14 mouse cellular contexts compared by ENCODE assay signal in genomic region chr12:84841158-84842140, GRCm38 (mm10). TPM values are rescaled to one million over a fixed set of nuclear protein-coding genes. Genes with fewer than 3 reads are reported as not detected.
DNase-seq lines count a peak whose midpoint lies in the region; ATAC-seq and TF ChIP-seq lines count a peak whose summit lies in the region.
"Had no signal": no experiment of that assay in that cellular context is flagged by ENCODE, and none has a peak within 500 bp of the region (broad histone marks: within the 10 kb centered on the region; RNA-seq: fewer than 3 reads in every experiment).

No protein-coding gene starts in this region.

- H3K4me1 ChIP-seq in lung, embryonic 14.5 days (ENCODE audit: insufficient read depth) = no peaks in the 10 kb centered on the region
- H3K4me1 ChIP-seq in lung, postnatal 0 days (ENCODE audit: insufficient read depth, low read depth, low read length) = 0 out of 2 replicates have a peak, but pooled peaks cover 4% of the 10 kb centered on the region
- peaks cover 34% of the 10 kb centered on the region for H3K4me1 ChIP-seq in embryonic facial prominence, embryonic 10.5 days
- H3K4me1 ChIP-seq in limb, embryonic 14.5 days (ENCODE audit: control insufficient read depth, insufficient read depth, low read length) = peaks cover 38% of the 10 kb centered on the region

- H3K27ac ChIP-seq in lung, embryonic 14.5 days (ENCODE audit: low read depth) = 0 out of 2 replicates have a peak overlapping the region, but pooled peaks have one; percentile 7
- no peak overlapping the region for H3K27ac ChIP-seq in lung, postnatal 0 days (ENCODE audit: low read length)
- peak overlapping the region; percentile 44; the same call in 1 of the 2 replicates for H3K27ac ChIP-seq in embryonic facial prominence, embryonic 10.5 days (replicated peaks)
- H3K27ac ChIP-seq in limb, embryonic 14.5 days (replicated peaks; ENCODE audit: low read depth, low read length) = 0 out of 2 replicates have a peak overlapping the region, but pooled peaks have one; percentile 1

- no peak overlapping the region for H3K4me3 ChIP-seq in lung, embryonic 14.5 days (ENCODE audit: low read depth, low read length)
- H3K4me3 ChIP-seq in lung, postnatal 0 days (ENCODE audit: low read depth, low read length) = no peak overlapping the region
- H3K4me3 ChIP-seq in embryonic facial prominence, embryonic 10.5 days = no peak overlapping the region
- H3K4me3 ChIP-seq in limb, embryonic 14.5 days (replicated peaks; ENCODE audit: low read length) = no peak overlapping the region

- H3K4me2 ChIP-seq in lung, embryonic 14.5 days = no peak overlapping the region
- H3K4me2 ChIP-seq in lung, postnatal 0 days (replicated peaks; ENCODE audit: low read depth, low read length) = no peak overlapping the region
- no peak overlapping the region for H3K4me2 ChIP-seq in limb, embryonic 14.5 days (replicated peaks; ENCODE audit: low read depth, low read length, severe bottlenecking)
- H3K4me2 ChIP-seq: liver, embryonic 11.5 days had no signal

- no peak for TF ChIP-seq CTCF in lung, embryonic 14.5 days (IDR thresholded peaks at IDR 0.05; ENCODE audit: low read depth)
- TF ChIP-seq CTCF in lung, postnatal 0 days (IDR thresholded peaks at IDR 0.05) = no peak

- H3K36me3 ChIP-seq in lung, embryonic 14.5 days (ENCODE audit: insufficient read depth) = no peaks in the 10 kb centered on the region
- H3K36me3 ChIP-seq in lung, postnatal 0 days (ENCODE audit: insufficient read depth, low read length) = no peaks in the 10 kb centered on the region
- no peaks in the 10 kb centered on the region for H3K36me3 ChIP-seq in embryonic facial prominence, embryonic 10.5 days (replicated peaks)
- H3K36me3 ChIP-seq in limb, embryonic 14.5 days (ENCODE audit: control insufficient read depth, insufficient read depth, low read length) = no peaks in the 10 kb centered on the region

- H3K9ac ChIP-seq in lung, embryonic 14.5 days = no peak overlapping the region
- H3K9ac ChIP-seq in lung, postnatal 0 days (replicated peaks; ENCODE audit: low read depth) = no peak overlapping the region
- H3K9ac ChIP-seq in limb, embryonic 14.5 days (ENCODE audit: low read depth, low read length, severe bottlenecking) = no peak overlapping the region

- TF ChIP-seq POLR2A in limb, embryonic 14.5 days (IDR thresholded peaks at IDR 0.05; ENCODE audit: borderline replicate concordance, extremely low read depth, insufficient read depth, insufficient read length) = no peak

- H3K9me3 ChIP-seq in lung, embryonic 14.5 days (ENCODE audit: low read depth, low read length) = no peaks in the 10 kb centered on the region
- no peaks in the 10 kb centered on the region for H3K9me3 ChIP-seq in lung, postnatal 0 days (ENCODE audit: low read length)
- no peaks in the 10 kb centered on the region for H3K9me3 ChIP-seq in embryonic facial prominence, embryonic 10.5 days
- no peaks in the 10 kb centered on the region for H3K9me3 ChIP-seq in limb, embryonic 14.5 days (ENCODE audit: control insufficient read depth, low read length)

- no peaks in the 10 kb centered on the region for H3K27me3 ChIP-seq in lung, embryonic 14.5 days (ENCODE audit: insufficient read depth, low read length)
- no peaks in the 10 kb centered on the region for H3K27me3 ChIP-seq in lung, postnatal 0 days (replicated peaks; ENCODE audit: insufficient read depth, low read length)
- H3K27me3 ChIP-seq in embryonic facial prominence, embryonic 10.5 days (replicated peaks; ENCODE audit: low read depth, poor library complexity, severe bottlenecking) = no peaks in the 10 kb centered on the region
- H3K27me3 ChIP-seq in limb, embryonic 14.5 days (ENCODE audit: control insufficient read depth, insufficient read depth, low read length) = no peaks in the 10 kb centered on the region

- no peak for TF ChIP-seq EP300 in lung, postnatal 0 days (IDR thresholded peaks at IDR 0.05)

- WGBS in lung, embryonic 14.5 days = 59% methylated on average over 15 of the region's 15 CpGs
- WGBS in lung, postnatal 0 days = 66% methylated on average over 15 of the region's 15 CpGs
- WGBS in embryonic facial prominence, embryonic 10.5 days = 64% methylated on average over 15 of the region's 15 CpGs
- 30% methylated on average over 15 of the region's 15 CpGs for WGBS in limb, embryonic 14.5 days

- DNase-seq in cerebellum, postnatal 4 days (ENCODE audit: low spot score in 2 of 2) = no peak
- DNase-seq in lung, embryonic 14.5 days = peak; percentile 54
- DNase-seq in lung, postnatal 0 days (ENCODE audit: low spot score) = no peak
- peak; percentile 54 for DNase-seq in embryonic facial prominence, embryonic 10.5 days (ENCODE audit: low spot score)
- peak; percentile 46 for DNase-seq in limb, embryonic 14.5 days (ENCODE audit: low spot score)
- DNase-seq in B cell, adult 2 months = no peak
- no peak for DNase-seq in layer of hippocampus, adult 9-11 months
- DNase-seq: heart, adult 11 months; heart, postnatal 14 days; kidney, adult 18-20 months; lung, postnatal 4 days had no signal

- peak; percentile 90 for ATAC-seq in cerebellum, adult (ENCODE audit: insufficient number of reproducible peaks, low FRiP score, low TSS enrichment)
- ATAC-seq in lung, embryonic 14.5 days (ENCODE audit: insufficient read depth) = no peak; the same call in 1 of the 2 replicates
- no peak for ATAC-seq in lung, postnatal 0 days
- peak; percentile 66; the same call in 1 of the 2 replicates for ATAC-seq in limb, embryonic 14.5 days (ENCODE audit: low FRiP score, low read depth)
- ATAC-seq: activated CD4-positive, CD25-positive, alpha-beta regulatory T cell, adult 4 months had no signal

RNA-seq across cellular contexts. Expression of gene Ltbp2, which starts 34.9 kb away (rescaled TPM):
- 6.8 and 6.9 TPM in 2 replicates for polyA plus RNA-seq in lung, embryonic 14.5 days (2014; fragmentation: Nextera tagmentation; extraction: Ambion mirVana)
- 22.4 and 25.7 TPM in 2 replicates for polyA plus RNA-seq in lung, postnatal 0 days (2015; fragmentation: Nextera tagmentation; extraction: Ambion mirVana)
- polyA plus RNA-seq in embryonic facial prominence, embryonic 10.5 days (2016; fragmentation: Nextera tagmentation; extraction: Ambion mirVana) = 0.12 TPM in 1 of 2 replicates, not detected in the other
- polyA plus RNA-seq in limb, embryonic 14.5 days (2012; rRNA removed) = 12.3 and 17.1 TPM in 2 replicates
- 4.4 and 5.2 TPM in 2 replicates for polyA plus RNA-seq in limb, embryonic 14.5 days (2014; fragmentation: Nextera tagmentation; extraction: Ambion mirVana)
- polyA plus RNA-seq: activated CD4-positive, CD25-positive, alpha-beta regulatory T cell, adult 4 months had no signal

Comparison
In these comparisons a context has a peak if more than half of its experiments do, and no peak if none do; other contexts are left out.
1. DNase-seq: peak in lung, embryonic 14.5 days (single experiment), embryonic facial prominence, embryonic 10.5 days (single experiment) and limb, embryonic 14.5 days (single experiment); none in cerebellum, postnatal 4 days (0 of 2), lung, postnatal 0 days (single experiment), B cell, adult 2 months (0 of 2) and layer of hippocampus, adult 9-11 months (single experiment).
2. ATAC-seq: peak in cerebellum, adult (single experiment) and limb, embryonic 14.5 days (single experiment); none in lung, embryonic 14.5 days (single experiment) and lung, postnatal 0 days (single experiment).